Mouse (Mus musculus): ENCODE measurements around the gene Pttg1ip.

Gene Pttg1ip

DNA sequence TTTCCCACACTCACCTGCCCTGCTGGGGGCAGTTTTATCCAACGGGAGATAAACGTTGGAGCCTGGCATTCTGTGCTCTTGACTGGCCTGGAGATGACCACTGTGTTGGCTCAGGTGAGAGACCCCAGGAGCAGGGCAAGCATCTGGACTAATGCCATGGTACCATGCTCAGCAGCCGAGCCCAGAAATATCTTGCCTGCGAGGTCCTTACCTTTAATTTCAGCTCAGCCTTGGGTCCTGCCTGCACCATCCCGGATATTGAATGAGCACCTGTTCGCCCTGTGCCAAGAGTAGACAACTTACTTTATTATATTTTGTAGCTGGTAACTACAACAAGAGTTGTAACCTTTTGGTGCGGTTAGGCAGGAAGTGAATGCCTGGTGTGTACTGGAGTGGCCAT lies 25.3 kb downstream of the Pttg1ip start:
- DNase-seq (ENCODE audit: low spot score): no peak

DNA sequence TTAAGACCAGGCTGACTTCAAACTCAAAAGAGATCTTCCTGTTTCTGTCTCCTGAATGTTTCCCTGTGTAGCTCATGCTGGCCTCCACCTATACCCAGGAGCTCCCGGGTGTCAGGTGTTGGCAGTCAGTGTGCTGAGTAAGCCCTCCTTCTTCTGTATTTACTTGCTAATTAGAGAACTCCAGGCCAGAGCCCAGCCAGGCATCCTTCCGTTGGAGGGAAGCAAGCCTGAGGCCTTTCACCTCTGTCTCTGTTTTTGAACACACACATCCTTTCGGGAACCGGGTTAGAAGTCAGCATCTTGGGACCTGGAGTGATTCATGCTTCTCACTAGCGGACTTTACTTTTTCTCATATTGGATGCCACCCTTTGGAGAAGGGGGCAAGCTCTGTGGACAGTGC lies 25.9 kb downstream of the Pttg1ip start:
- no peak for DNase-seq (ENCODE audit: low spot score)

DNA sequence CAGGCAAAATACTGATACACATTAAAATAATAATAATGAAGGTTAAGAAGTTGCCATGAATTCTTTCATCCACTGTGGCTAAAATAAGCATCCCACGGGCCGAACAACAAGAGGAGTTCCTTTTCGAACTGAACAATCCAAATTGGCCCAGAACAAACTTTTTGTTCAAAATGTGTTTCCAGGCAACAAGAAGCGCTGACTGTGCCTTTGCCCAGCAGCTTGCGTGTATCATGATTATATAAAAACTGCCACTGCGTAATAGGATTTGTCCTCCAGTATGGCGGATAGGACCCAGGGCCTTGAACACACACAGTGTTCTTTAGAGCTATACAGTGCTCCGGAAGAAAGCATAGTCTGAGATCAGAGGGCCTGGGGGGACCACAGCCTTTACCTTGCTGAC lies 27.1 kb downstream of the Pttg1ip start:
- no peak for DNase-seq (ENCODE audit: low spot score)

DNA sequence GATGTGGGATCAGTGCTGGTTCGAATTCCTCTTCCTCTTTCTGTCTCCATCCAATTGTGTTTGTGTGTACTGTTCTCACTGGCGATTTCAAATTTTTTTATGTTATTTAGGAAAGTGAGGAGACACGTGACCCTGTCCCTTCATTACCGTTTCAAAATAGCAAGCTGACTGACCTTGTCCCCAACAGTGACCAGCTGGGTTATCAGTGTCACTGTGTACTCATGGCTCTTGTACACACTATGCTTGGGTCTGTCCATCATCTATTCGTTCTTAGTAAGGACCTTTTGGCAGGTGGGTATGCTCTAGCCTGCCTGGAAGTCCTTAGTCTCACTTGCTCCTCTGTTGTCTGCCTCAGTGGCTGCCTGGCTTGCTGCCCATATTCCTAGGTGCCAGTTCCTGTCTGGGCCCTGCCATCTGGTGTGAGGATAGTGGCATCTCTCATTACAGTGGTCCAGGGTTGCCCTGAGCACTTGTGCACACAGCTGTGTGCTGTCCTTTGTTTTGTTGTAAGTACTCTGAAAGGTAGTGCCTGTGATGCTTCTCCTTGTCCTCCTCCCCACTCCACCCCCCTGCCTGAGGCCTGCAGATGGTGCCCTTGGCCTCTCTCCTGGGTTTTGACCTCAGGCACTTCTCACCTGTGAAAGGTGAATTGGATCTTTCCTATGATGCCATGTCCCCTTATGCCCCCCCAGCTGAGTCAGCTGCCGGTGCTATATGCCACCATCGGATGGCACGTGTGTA lies 28.9 kb downstream of the Pttg1ip start:
- no peak for DNase-seq (ENCODE audit: low spot score)

DNA sequence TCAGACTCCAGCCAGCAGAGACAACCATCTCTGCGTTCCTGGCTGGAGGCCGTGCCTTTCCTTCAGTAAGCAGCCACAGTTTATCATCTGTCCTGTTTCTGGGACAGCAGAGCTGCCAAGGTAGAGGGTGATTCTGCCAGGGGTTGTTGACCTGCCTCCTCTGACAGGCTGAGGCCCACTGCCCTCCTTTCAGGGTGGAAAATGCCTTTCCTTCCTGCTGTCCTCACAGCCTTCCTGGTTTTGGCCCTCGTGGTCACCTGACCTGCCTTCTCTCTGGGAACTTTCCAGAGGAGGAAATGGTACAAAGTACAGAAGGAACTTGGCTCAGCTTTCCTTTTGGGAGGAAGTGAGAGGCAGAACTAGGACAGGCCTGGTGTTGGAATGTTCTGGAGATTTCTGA lies 31.9 kb downstream of the Pttg1ip start:
- no peak for DNase-seq (ENCODE audit: low spot score)

DNA sequence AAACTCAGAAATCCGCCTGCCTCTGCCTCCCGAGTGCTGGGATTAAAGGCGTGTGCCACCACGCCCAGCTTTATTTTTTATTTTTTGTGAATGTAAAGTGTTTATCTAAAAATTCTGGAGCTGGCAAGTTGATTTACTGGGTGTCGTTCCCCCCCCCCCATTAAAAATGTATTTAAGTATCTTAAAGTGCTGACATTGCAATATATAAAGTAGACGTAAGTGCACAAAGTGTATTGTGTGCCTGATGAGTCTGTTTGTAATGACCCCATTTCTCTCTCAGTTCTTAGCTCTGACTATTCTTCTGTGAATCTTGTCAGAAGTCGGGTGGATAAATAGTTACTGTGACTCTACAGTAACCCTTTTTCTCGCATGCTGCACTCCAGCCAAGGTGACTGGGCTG lies 34.1 kb downstream of the Pttg1ip start:
- DNase-seq (ENCODE audit: low spot score): no peak

DNA sequence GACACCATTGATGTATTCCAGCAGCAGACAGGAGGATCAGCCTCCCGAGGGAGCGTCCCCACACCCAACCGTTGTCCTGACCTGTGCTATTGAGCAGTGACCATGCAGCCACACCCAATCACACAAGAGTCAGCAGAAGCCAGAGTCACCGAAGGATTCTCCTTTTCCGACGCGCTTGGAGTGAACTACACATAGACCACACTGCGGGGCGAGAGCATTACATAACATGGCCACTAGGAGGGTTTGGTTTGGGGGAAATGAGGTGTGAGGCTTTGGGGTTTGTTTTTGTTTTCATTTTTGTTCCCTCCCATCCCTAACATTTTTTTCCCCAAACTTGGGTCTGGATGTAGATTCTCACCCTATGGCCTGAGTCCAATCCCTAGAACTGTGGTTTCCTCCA lies 34.6 kb downstream of the Pttg1ip start:
- DNase-seq (ENCODE audit: low spot score): no peak

DNA sequence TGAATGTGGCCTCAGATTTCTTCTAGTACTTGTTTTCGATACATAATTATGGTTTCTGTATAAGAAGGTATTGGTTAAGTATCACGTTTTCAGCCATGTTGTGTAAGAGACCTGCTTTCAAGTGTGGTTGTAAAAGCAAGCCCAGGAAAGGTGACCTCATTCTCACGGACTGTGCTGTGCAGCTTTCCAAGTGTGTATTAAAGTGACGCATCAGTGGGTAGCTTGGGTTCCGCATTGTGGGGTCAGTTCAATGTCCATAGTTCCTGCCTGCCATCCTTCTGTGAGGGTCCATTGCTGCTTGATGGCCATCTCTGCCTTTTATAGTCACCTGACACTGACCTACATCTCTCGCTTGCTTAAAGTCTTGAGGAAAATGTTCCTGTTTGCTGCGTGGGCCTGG lies 35.4 kb downstream of the Pttg1ip start:
- no peak for DNase-seq (ENCODE audit: low spot score)

DNA sequence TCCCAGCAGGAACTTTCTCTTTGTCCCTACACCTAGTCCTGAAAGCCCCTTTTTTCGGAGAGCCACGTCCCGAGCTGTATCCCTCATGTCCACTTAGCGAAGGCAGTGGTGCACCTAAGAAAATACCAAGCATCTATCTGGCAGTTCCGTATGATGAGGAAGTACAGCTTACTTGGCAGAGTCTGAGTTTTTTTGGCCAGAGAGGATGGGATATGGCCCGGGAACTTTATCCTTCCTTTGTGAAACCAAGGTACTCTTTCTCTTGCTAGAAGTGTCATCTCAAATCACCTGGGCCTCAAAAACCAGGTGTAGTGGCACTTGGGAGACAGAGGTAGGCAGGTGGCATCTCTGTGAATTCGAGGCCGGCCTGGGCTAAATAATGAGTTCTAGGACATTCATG lies 40.0 kb downstream of the Pttg1ip start:
- DNase-seq (ENCODE audit: low spot score): no peak

DNA sequence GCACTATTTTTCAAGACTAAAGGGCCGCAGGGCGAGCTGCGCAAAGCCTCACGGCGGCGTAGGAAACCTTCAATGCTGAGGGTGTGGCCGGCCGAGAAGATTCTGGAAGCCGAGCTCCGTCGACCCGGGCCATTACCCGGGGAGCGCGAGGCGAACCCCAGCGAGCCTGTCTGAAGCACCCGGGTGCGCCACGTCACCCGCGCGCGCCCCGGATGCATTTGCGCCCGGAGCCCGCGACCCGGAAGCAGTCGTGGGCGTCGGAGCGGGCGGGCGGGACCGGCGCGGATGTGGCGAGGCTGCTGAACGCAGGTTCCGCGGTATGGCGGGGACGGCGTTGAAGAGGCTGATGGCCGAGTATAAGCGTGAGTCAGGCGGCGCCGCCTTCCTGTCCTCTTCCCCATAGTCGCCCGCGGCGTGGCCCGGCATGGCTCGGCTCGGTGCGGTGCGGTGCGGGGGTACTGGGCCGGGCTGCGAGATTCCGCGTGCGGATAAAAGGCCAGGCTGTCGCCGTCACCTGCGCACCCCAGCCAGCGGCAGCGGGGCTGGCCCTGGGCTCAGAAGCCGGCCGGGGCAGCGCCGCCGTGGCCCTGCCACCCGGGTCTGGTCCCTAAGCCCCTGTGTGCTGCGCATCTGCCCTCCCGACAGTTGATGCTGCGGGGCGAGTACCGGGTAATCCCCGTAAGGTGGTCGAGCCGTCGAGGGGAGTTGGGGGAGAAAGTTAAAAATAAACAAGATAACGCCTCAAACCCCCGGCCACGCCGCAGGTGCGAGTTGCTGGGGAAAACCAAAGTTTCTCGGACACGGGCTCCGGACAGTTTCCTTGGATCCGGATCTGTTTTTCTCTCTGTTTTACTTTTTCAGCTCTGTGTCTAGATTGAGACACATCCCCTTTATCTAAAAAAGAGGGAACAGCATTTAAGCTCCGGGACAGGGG lies 40.8 kb downstream of the Pttg1ip start, which contains the start of gene Ube2g2:
Gene Ube2g2 (plus strand): TSS at position 221 of the 934 bp plus-strand sequence.
- peak; percentile 88 for DNase-seq (ENCODE audit: low spot score)

DNA sequence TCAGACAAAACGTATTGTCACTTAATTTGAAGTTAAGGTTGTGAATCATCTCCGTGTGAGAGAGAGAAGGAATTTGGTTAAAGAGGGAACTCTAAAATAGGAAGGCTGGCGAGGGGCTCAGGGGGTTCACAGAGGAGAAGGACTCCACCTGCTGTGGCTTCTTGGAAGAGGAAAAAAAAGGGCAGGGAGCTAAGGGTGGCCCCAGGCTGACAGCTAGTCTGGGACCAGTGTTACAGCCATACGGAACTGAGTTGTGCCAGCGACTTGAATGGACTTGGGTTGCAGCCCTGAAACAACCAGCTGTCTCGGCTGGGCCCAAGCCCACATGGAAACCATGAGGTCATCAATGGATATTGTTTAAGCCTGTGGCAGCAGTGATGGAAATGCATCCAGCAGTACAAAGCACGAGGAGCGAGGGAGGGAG lies 41.6 kb downstream of the Pttg1ip start:
- DNase-seq (ENCODE audit: low spot score): no peak

DNA sequence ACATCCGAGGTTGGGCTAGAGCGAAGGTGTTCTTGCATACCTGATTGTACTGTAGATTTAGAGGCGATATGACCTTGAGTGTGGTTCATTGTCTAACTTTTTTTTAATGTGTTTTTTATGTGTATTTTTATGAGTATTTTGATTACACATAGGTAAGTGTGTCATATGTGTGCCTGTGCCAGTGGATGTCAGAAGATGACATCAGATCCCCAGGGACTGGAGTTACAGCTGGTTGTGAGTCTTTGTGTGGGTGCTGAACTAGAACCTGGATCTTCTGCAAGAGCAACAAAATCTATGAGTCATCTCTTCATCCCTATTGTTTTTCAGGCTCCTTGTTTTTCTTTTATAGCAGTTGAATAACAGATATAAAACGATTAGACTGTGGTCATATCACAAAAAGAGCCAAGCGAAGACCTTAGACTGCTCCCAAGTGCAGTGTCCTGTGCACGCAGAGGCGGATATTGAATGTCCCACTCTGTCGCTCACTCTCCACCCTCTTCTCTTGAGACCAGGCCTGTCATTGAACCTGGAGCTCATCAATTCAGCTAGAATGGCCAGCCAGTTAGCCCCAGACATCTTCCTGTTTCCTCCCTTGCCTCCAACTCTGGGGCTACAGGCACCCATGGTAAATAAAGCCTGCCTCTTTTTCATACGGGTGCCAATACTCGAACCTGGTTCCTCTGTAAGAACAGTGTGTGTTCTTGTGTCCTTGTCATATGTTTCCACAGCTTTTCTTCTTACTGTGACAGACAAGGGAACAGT lies 42.3 kb downstream of the Pttg1ip start:
- no peak for DNase-seq (ENCODE audit: low spot score)

DNA sequence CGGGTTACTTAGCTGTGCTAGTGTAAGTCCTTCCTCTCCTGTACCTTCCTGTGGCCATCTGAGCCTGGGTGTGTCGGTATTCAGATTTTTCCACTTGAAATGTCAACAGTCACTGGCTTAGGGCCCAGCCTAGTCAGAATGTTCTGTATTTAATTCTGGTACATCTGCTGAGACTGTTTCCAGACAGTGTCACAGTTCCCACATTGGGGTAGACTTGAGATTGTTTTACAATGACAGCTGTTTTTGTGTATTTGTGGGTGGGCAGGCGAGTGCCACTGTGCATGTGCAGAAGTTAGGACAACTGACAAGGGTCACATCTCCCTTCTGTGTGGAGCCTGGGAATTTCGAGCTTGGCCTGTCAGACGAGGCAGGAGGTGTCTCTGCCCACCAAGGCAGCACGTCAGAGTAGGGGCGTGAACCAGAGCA lies 43.1 kb downstream of the Pttg1ip start:
- no peak for DNase-seq (ENCODE audit: low spot score)

DNA sequence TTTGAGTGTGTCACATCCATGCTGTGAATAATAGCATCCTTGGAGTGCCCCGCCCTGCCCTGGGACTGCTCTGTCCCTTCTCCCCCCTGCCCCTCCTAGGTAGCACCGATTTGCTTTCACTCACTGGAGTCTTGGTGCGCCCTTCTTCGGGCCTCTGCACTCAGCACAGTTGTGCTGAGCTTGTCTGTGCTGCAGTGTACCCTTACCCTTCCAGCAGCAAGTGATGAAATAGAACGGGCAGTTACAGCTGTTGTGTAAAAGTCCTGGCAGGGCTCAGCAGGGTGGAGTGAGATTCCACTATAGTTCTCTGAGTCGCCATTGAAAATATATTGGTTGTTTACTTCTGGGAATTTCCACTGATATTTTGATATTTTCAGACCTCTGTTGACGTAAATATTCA lies 44.5 kb downstream of the Pttg1ip start:
- DNase-seq (ENCODE audit: low spot score): no peak

DNA sequence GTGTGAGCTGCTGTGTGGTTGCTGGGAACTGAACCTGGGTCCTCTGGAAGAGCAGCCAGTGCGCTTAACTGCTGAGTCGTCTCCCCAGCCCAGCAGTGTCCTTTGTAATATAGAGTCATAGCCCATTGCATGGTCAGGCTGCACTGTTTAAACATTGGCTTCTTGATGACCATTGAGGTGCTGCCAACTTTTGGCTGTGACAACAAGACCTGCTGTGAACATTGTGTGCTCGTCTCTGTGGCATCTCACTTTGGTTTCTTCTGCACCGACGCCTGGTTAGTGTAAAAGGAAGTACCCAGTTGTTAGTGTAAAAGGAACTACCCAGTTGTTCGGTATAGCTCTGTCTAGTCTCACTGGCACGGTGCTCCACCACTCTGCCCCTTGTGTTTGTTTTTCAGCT lies 45.1 kb downstream of the Pttg1ip start:
- no peak for DNase-seq (ENCODE audit: low spot score)

DNA sequence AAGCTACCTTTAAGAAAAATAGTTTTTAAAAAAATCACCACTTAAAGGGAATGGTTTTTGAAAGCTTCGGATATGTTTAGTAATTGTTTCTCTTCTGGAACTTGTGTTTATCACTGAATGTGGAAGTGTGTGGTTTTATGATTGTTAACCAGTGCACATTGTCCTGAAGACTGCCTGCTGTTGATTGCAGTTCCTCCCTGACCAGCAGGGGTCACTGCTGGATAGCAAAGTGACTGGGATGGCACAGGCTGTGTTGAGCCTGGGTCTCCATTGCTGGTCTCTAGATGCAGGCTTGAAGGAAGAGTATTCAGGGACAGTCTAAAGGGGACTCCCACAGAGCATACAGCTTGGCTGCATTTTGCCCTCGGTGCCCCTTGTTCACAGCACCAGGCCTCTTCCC lies 46.0 kb downstream of the Pttg1ip start:
- peak; percentile 45 for DNase-seq (ENCODE audit: low spot score)

DNA sequence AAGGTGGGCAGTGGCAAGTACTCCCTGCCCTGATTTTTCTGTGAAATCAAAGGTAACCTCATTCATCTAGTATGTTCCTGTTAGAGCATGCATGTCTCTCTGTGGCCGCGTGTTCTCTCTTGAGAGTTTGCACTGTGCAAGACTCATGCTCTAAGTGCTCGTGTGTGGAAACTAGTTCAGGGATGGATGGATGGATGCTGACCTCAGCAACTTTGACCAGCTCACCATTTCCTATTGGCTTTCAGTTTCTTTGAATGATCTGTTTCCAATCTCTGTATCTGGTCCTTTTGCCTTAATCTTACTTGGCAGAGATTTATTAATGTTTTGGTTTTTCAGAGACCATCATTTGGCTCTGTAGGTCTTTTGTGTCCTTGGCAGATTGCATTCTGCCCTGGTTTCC lies 47.6 kb downstream of the Pttg1ip start:
- DNase-seq (ENCODE audit: low spot score): no peak

DNA sequence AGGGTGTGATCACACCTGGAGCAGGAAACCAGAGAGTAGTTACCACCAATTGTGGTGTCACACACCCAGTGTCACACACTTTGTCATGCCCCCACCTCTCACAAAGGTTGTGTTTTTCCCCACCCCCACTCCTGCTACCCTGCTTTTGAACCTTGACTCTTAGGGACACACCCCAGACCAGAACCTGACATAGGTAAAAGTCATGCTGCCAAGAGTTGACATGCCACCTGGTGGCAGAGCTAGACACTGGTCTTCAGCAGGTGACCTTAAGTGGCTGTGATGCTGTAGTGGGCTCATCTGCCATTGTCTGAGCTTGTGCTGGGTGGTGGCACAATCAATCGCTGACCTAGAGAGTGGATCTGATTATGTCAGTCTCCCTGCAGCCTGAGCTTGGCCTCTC lies 48.5 kb downstream of the Pttg1ip start:
- no peak for DNase-seq (ENCODE audit: low spot score)

DNA sequence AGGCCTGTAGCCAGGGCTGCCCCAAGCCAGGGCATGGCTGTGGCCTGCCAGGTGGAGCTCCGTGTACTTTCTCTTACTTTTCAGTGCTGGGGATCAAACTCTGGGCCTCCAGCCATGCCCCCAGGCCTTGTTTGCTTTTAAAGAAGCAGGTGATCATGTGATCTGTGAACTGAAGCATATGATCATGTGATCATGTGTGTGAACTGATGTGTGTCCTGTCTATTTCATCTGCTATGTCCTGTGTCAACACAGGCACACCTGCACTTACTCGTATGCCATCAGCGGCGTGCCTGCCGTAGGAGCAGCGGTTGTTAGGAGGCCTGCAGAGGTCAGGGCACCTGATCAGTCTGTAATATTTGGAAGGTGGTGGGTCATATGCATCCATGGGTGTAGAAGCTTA lies 52.5 kb downstream of the Pttg1ip start:
- DNase-seq (ENCODE audit: low spot score): no peak

DNA sequence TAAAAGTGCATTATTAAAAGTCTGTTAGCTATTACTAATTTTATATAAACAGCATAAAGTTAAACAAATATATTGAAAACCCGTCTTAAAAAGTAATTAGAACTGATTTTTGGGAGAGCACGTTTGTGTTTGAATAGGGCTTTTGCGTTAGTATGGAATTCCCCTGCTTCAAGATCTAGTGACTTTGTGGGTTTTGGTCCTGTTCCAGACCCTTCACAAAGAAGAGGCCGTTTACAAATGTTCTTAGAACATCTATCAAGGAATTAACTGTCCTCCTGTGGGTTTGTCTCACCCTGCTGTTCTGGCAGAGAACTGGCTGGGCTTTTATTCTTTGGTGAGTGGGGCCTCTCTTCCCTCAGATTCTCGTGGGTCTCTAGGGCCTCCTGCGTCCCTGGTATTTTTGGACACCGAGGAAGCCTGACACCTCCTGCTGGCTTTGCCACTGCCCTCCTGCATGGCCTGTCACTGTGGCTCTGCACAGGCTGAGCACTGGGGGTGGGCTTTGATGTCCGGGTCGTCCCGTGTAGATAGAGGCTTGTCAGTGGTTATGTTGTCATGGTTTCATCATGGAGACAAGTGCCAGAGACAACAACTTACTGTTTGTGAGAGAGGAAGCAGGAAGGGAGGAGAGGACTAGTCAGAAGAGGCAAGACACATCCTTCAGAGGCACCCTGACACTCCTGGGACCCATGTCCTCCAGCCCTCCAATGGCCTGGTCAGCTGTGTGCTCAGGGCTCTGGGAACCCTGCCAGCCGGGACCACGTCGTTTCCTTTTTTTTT lies 53.1 kb downstream of the Pttg1ip start:
- no peak for DNase-seq (ENCODE audit: low spot score)

DNA sequence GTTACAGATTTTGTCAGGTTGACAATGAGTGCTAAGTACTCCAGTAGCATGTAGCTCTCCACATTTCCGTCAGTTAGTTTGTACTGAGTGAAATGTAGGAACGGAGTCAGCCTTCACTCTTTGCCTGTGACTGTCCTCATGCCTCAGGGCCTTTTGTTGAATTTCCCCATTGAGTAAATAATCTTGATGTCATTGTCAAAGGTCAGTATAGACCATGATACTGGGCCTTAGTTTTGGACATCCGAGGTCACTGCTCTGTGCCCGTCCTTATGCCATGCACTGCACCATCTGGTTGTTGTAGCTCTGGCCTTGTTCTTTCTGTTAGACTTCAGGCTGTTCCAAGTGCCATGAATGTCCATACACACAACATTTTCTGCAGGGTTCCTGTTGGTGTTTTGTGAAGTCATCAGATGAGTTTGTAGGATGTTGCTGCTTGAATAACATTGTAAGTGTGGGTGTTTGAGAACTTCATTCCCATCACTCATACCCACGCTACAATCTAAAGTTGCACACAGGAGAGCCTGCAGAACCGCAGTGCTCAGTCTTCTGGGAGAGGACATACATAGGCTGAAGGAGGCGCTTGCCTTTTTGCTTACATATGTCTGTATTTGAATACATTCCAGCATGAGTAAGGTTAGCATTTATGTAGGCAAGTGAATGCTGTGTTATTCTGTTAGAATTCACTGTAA lies 54.9 kb downstream of the Pttg1ip start:
- DNase-seq (ENCODE audit: low spot score): no peak

Measured in ovary, adult 18-20 months (tissue).